Mouse (Mus musculus) small intestine, adult 2 months (tissue): ENCODE results near the gene Pard3. TPM values are rescaled to one million over a fixed set of nuclear protein-coding genes. Genes with fewer than 3 reads are reported as not detected.

Experiments used
- H3K27ac ChIP-seq: fragments of 200-500 bp; 2 replicates; pipeline ENCODE4 v1.5.1; 2012; ENCODE audit warnings: low read depth, low read length, control low read depth, inconsistent platforms; ENCODE audit not compliant: insufficient read depth
- H3K27me3 ChIP-seq: fragments of 200-500 bp; 2 replicates; pipeline ENCODE4 v1.6.1; 2012; ENCODE audit warnings: mild to moderate bottlenecking, moderate library complexity, low read length, inconsistent platforms; ENCODE audit not compliant: control insufficient read depth, insufficient read depth
- H3K36me3 ChIP-seq: fragments of 200-500 bp; 2 replicates; pipeline ENCODE4 v1.6.1; 2012; ENCODE audit warnings: mild to moderate bottlenecking, low read length, control low read depth, inconsistent platforms; ENCODE audit not compliant: control insufficient read depth, insufficient read depth
- H3K4me1 ChIP-seq: fragments of 200-500 bp; 2 replicates; pipeline ENCODE4 v1.6.1; 2012; ENCODE audit warnings: low read length, inconsistent platforms, mixed read lengths; ENCODE audit not compliant: control insufficient read depth, insufficient read depth, insufficient read length
- H3K4me3 ChIP-seq: fragments of 200-500 bp; 2 replicates; pipeline ENCODE4 v1.5.1; 2012; ENCODE audit warnings: low read depth, mild to moderate bottlenecking, control low read depth, inconsistent platforms, low read length, moderate library complexity
- CTCF ChIP-seq: fragments of 200-500 bp; IDR thresholded peaks from 2 replicates; pipeline ENCODE4 v1.5.1; 2012; ENCODE audit warnings: low read depth, mild to moderate bottlenecking, control low read depth, inconsistent platforms, low read length, moderate library complexity, mixed read lengths; ENCODE audit not compliant: insufficient replicate concordance, insufficient read length; ENCODE audit errors: extremely low read depth
- POLR2A ChIP-seq: fragments of 200-500 bp; IDR thresholded peaks from 2 replicates; pipeline ENCODE4 v1.6.1; 2012; ENCODE audit warnings: low read depth, mild to moderate bottlenecking, control low read depth, inconsistent platforms, low read length, moderate library complexity
- WGBS: fragments of 180-500 bp; shearing (Covaris S2); methylation state at CpG from one replicate; pipeline ENCODE4 v1.1.7; 2018; 5-methylcytosine and 5-hydroxymethylcytosine counted together
- polyA plus RNA-seq: library from polyadenylated mRNA; depleted of rRNA; stranded (reverse); fragments of >200 nt; gene quantifications from 2 replicates; pipeline ENCODE4 v1.2.3, GENCODE M21; 2012

Pard3 gene
- polyA plus RNA-seq, 1 experiment, result 52.9 TPM

- TF ChIP-seq POLR2A (no peak), CTCF (no peak)
- H3K27ac ChIP-seq, result no peak overlapping the region
- H3K36me3 ChIP-seq, result no peaks in the 10 kb centered on the region
- no peaks in the 10 kb centered on the region for H3K27me3 ChIP-seq
- no peaks in the 10 kb centered on the region for H3K4me1 ChIP-seq
- H3K4me3 ChIP-seq, result no peak overlapping the region
- WGBS, result 80% methylated on average over 12 of the region's 12 CpGs
These were observed 266.8 kb downstream of the Pard3 start for GRCm38 (mm10) chr8:127330258-127331187.

GRCm38 (mm10) chr8:127331751-127332150 lies 268.1 kb downstream of the Pard3 start:
- Histone ChIP-seq H3K27ac (no peak overlapping the region), H3K4me3 (no peak overlapping the region)

GRCm38 (mm10) chr8:127335216-127335615 lies 271.5 kb downstream of the Pard3 start:
- H3K4me1 ChIP-seq, result no peaks in the 10 kb centered on the region
- H3K4me3 ChIP-seq, result no peak overlapping the region
- H3K27ac ChIP-seq, result no peak overlapping the region
- H3K27me3 ChIP-seq, result no peaks in the 10 kb centered on the region
- no peak for TF ChIP-seq POLR2A
- TF ChIP-seq CTCF, result no peak
- H3K36me3 ChIP-seq, result no peaks in the 10 kb centered on the region
- WGBS, result 81% methylated on average over 1 of the region's 1 CpGs

More at GRCm38 (mm10) chr8:127331751-127332150, 268.1 kb downstream of the Pard3 start:
- TF ChIP-seq POLR2A (no peak), CTCF (peak; percentile 86; the same call in 1 of the 2 replicates)
- WGBS, result 98% methylated on average over 1 of the region's 1 CpGs
- H3K36me3 ChIP-seq, result no peaks in the 10 kb centered on the region
- no peaks in the 10 kb centered on the region for H3K4me1 ChIP-seq
- no peaks in the 10 kb centered on the region for H3K27me3 ChIP-seq

GRCm38 (mm10) chr8:127338183-127338582 lies 274.5 kb downstream of the Pard3 start:
- Histone ChIP-seq H3K36me3 (no peaks in the 10 kb centered on the region), H3K4me3 (no peak overlapping the region), H3K27ac (no peak overlapping the region), H3K27me3 (no peaks in the 10 kb centered on the region), H3K4me1 (no peaks in the 10 kb centered on the region)
- 87% methylated on average over 11 of the region's 11 CpGs for WGBS
- TF ChIP-seq POLR2A, result no peak
- no peak for TF ChIP-seq CTCF

- Histone ChIP-seq H3K27ac (no peak overlapping the region), H3K4me3 (no peak overlapping the region), H3K27me3 (no peaks in the 10 kb centered on the region), H3K4me1 (no peaks in the 10 kb centered on the region), H3K36me3 (no peaks in the 10 kb centered on the region)
- WGBS, result 87% methylated on average over 7 of the region's 7 CpGs
- no peak for TF ChIP-seq CTCF
- no peak for TF ChIP-seq POLR2A
These were observed 277.4 kb downstream of the Pard3 start for GRCm38 (mm10) chr8:127341046-127341445.

- WGBS, result 83% methylated on average over 2 of the region's 2 CpGs
- Histone ChIP-seq H3K36me3 (no peaks in the 10 kb centered on the region), H3K4me3 (no peak overlapping the region), H3K27ac (no peak overlapping the region), H3K27me3 (no peaks in the 10 kb centered on the region), H3K4me1 (no peaks in the 10 kb centered on the region)
- TF ChIP-seq POLR2A (no peak), CTCF (no peak)
These were observed 279.4 kb downstream of the Pard3 start for GRCm38 (mm10) chr8:127343115-127343514.

GRCm38 (mm10) chr8:127344421-127344820 lies 280.7 kb downstream of the Pard3 start:
- Histone ChIP-seq H3K27me3 (no peaks in the 10 kb centered on the region), H3K36me3 (no peaks in the 10 kb centered on the region), H3K4me3 (no peak overlapping the region), H3K27ac (no peak overlapping the region), H3K4me1 (no peaks in the 10 kb centered on the region)
- TF ChIP-seq CTCF (no peak), POLR2A (no peak)
- 93% methylated on average over 3 of the region's 3 CpGs for WGBS
